ENCODE assay signal across 13 mouse cellular contexts in the genomic region with DNA sequence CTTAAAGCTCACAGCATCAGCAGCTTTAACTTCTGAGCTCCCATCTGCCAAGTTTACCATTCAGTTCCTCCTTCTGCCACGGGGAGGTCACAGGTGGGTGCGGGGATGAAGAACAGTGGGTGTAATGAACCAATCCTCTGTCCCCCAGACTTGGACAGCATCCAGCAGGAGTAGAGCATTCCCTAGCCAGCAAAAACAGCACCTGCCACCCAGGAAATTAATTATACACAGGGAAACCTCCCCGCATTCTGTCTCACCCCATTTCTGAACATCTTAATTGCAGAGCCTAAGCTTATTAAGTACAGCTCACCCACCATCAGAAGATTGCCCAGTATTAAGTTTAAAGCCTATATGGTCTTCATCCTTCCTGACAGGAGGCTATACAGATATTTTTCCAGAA.
DNase-seq lines count a peak whose midpoint lies in the region; ATAC-seq and TF ChIP-seq lines count a peak whose summit lies in the region.
"Had no signal": no experiment of that assay in that cellular context is flagged by ENCODE, and none has a peak within 500 bp of the region (broad histone marks: within the 10 kb centered on the region; RNA-seq: fewer than 3 reads in every experiment).

No protein-coding gene starts in this region.

- H3K36me3 ChIP-seq in kidney, adult 2 months (ENCODE audit: control insufficient read depth, insufficient read depth, low read length) = no peaks in the 10 kb centered on the region
- no peaks in the 10 kb centered on the region for H3K36me3 ChIP-seq in forebrain, embryonic 16.5 days (ENCODE audit: control insufficient read depth, insufficient read depth)
- no peaks in the 10 kb centered on the region for H3K36me3 ChIP-seq in midbrain, embryonic 12.5 days
- H3K36me3 ChIP-seq: embryonic facial prominence, embryonic 12.5 days had no signal

- peak; percentile 71 for ATAC-seq in forebrain, embryonic 16.5 days
- peak; percentile 79 for ATAC-seq in midbrain, embryonic 12.5 days (ENCODE audit: low FRiP score, low read depth)
- no peak for ATAC-seq in megakaryocyte, adult 5-6 weeks (ENCODE audit: poor library complexity, severe bottlenecking)
- ATAC-seq: intestine, embryonic 16.5 days had no signal

- no peak for TF ChIP-seq CTCF in kidney, adult 2 months (conservative IDR thresholded peaks at IDR 0.05; ENCODE audit: insufficient read depth, insufficient read length, low read depth, low read length)
- peak; percentile 30; the same call in 1 of the 2 replicates for TF ChIP-seq CTCF in brain, embryonic 14.5 days (IDR thresholded peaks at IDR 0.05; ENCODE audit: borderline replicate concordance, extremely low read depth, insufficient read depth, insufficient read length)

- no peak overlapping the region for H3K27ac ChIP-seq in kidney, adult 2 months (ENCODE audit: insufficient read depth, low read depth, low read length)
- no peak overlapping the region for H3K27ac ChIP-seq in forebrain, embryonic 16.5 days (ENCODE audit: low read length)
- no peak overlapping the region; the same call in 1 of the 2 replicates for H3K27ac ChIP-seq in midbrain, embryonic 12.5 days (replicated peaks)
- H3K27ac ChIP-seq: embryonic facial prominence, embryonic 12.5 days had no signal

- H3K4me3 ChIP-seq in kidney, adult 2 months (ENCODE audit: insufficient read depth, low read depth, low read length) = no peak overlapping the region
- no peak overlapping the region for H3K4me3 ChIP-seq in forebrain, embryonic 16.5 days (replicated peaks; ENCODE audit: low read length)
- H3K4me3 ChIP-seq in midbrain, embryonic 12.5 days = no peak overlapping the region
- H3K4me3 ChIP-seq: embryonic facial prominence, embryonic 12.5 days; megakaryocyte, embryonic 14.5 days had no signal

- H3K4me2 ChIP-seq in forebrain, embryonic 16.5 days (ENCODE audit: low read length) = no peak overlapping the region
- no peak overlapping the region for H3K4me2 ChIP-seq in midbrain, embryonic 12.5 days (replicated peaks)
- H3K4me2 ChIP-seq: embryonic facial prominence, embryonic 12.5 days had no signal

- 33% methylated on average over 3 of the region's 3 CpGs for WGBS in kidney, adult 2 months
- 3% methylated on average over 3 of the region's 3 CpGs for WGBS in forebrain, embryonic 16.5 days
- 40% methylated on average over 3 of the region's 3 CpGs for WGBS in midbrain, embryonic 12.5 days

- peak; percentile 18 for DNase-seq in kidney, adult 2 months
- DNase-seq in kidney, adult 18-20 months = no peak
- peak; percentile 93 for DNase-seq in brain, embryonic 14.5 days (ENCODE audit: low read depth)
- DNase-seq in gastrocnemius, postnatal 14 days = no peak
- no peak for DNase-seq in left cerebral cortex, adult 9 months (ENCODE audit: low spot score in 2 of 2)
- DNase-seq: lung, adult 2 months; thymus, postnatal 4 days had no signal

- H3K4me1 ChIP-seq in kidney, adult 2 months (ENCODE audit: control insufficient read depth, insufficient read depth, low read length) = peaks cover 3% of the 10 kb centered on the region
- peaks cover 16% of the 10 kb centered on the region for H3K4me1 ChIP-seq in forebrain, embryonic 16.5 days (replicated peaks; ENCODE audit: control insufficient read depth, insufficient read depth, low read length)
- peaks cover 26% of the 10 kb centered on the region for H3K4me1 ChIP-seq in midbrain, embryonic 12.5 days
- H3K4me1 ChIP-seq: embryonic facial prominence, embryonic 12.5 days had no signal

- H3K9me3 ChIP-seq in forebrain, embryonic 16.5 days (ENCODE audit: control insufficient read depth, low read length) = no peaks in the 10 kb centered on the region
- H3K9me3 ChIP-seq in midbrain, embryonic 12.5 days = no peaks in the 10 kb centered on the region
- H3K9me3 ChIP-seq: embryonic facial prominence, embryonic 12.5 days had no signal

- no peak overlapping the region for H3K9ac ChIP-seq in forebrain, embryonic 16.5 days (replicated peaks; ENCODE audit: low read depth, low read length)
- H3K9ac ChIP-seq in midbrain, embryonic 12.5 days (replicated peaks) = no peak overlapping the region
- H3K9ac ChIP-seq: embryonic facial prominence, embryonic 12.5 days had no signal

- H3K27me3 ChIP-seq in kidney, adult 2 months (replicated peaks; ENCODE audit: control insufficient read depth, insufficient read depth, low read length) = no peaks in the 10 kb centered on the region
- H3K27me3 ChIP-seq in forebrain, embryonic 16.5 days (replicated peaks; ENCODE audit: control insufficient read depth, insufficient read depth, low read length) = no peaks in the 10 kb centered on the region
- no peaks in the 10 kb centered on the region for H3K27me3 ChIP-seq in midbrain, embryonic 12.5 days
- H3K27me3 ChIP-seq: embryonic facial prominence, embryonic 12.5 days; megakaryocyte, embryonic 14.5 days had no signal

- TF ChIP-seq POLR2A in kidney, adult 2 months (IDR thresholded peaks at IDR 0.05; ENCODE audit: low read depth, low read length) = no peak
- TF ChIP-seq POLR2A in brain, embryonic 14.5 days (IDR thresholded peaks at IDR 0.05; ENCODE audit: borderline replicate concordance, extremely low read depth, insufficient read depth, insufficient read length, poor library complexity, severe bottlenecking) = no peak

- intact Hi-C loops in gastrocnemius, postnatal 14 days (cut with DNase I; ENCODE audit: low total_unique reads) = no loop called here

Comparison
In these comparisons a context has a peak if more than half of its experiments do, and no peak if none do; other contexts are left out.
1. DNase-seq: peak in kidney, adult 2 months (single experiment) and brain, embryonic 14.5 days (single experiment); none in kidney, adult 18-20 months (single experiment), gastrocnemius, postnatal 14 days (single experiment) and left cerebral cortex, adult 9 months (0 of 2).